Mouse (Mus musculus): ENCODE data around the gene Hoxd9. TPM values are rescaled to one million over a fixed set of nuclear protein-coding genes. Genes with fewer than 3 reads are reported as not detected.

Gene Hoxd9
- polyA plus RNA-seq, 1 experiment from 2014 or later = not detected

GRCm38 (mm10) chr2:74681594-74682531 lies 15.7 kb upstream of the Hoxd9 start:
- peak overlapping the region; percentile 2; the same call in 1 of the 2 replicates for H3K4me3 ChIP-seq (ENCODE audit: low read length)
- under 1% methylated on average over 58 of the region's 78 CpGs for WGBS
- H3K4me1 ChIP-seq (ENCODE audit: control insufficient read depth, insufficient read depth, low read depth, low read length) = peaks cover 12% of the 10 kb centered on the region; the same call in 1 of the 2 replicates
- H3K4me2 ChIP-seq (ENCODE audit: low read length) = peak overlapping the region; percentile 6
- H3K9ac ChIP-seq (ENCODE audit: low read depth, low read length) = no peak overlapping the region
- no peaks in the 10 kb centered on the region; the same call in 1 of the 2 replicates for H3K9me3 ChIP-seq (ENCODE audit: control insufficient read depth, low read length)
- H3K36me3 ChIP-seq (ENCODE audit: control insufficient read depth, insufficient read depth, low read length) = no peaks in the 10 kb centered on the region
- H3K27ac ChIP-seq (ENCODE audit: low read depth, low read length) = no peak overlapping the region
- H3K27me3 ChIP-seq (replicated peaks; ENCODE audit: control insufficient read depth, insufficient read depth, low read length) = peaks cover 81% of the 10 kb centered on the region
- ATAC-seq = no peak

GRCm38 (mm10) chr2:74682796-74683195 lies 14.7 kb upstream of the Hoxd9 start:
- 0 out of 2 replicates have a peak overlapping the region, but pooled peaks have one; percentile 6 for H3K4me3 ChIP-seq (ENCODE audit: low read length)
- H3K9ac ChIP-seq (ENCODE audit: low read depth, low read length) = no peak overlapping the region
- H3K9me3 ChIP-seq (ENCODE audit: control insufficient read depth, low read length) = no peaks in the 10 kb centered on the region; the same call in 1 of the 2 replicates
- peak overlapping the region; percentile 30; the same call in 1 of the 2 replicates for H3K4me2 ChIP-seq (ENCODE audit: low read length)
- peaks cover 12% of the 10 kb centered on the region; the same call in 1 of the 2 replicates for H3K4me1 ChIP-seq (ENCODE audit: control insufficient read depth, insufficient read depth, low read depth, low read length)
- ATAC-seq = no peak
- peaks cover 81% of the 10 kb centered on the region for H3K27me3 ChIP-seq (replicated peaks; ENCODE audit: control insufficient read depth, insufficient read depth, low read length)
- 2% methylated on average over 43 of the region's 51 CpGs for WGBS
- H3K27ac ChIP-seq (ENCODE audit: low read depth, low read length) = no peak overlapping the region
- H3K36me3 ChIP-seq (ENCODE audit: control insufficient read depth, insufficient read depth, low read length) = no peaks in the 10 kb centered on the region

- H3K9me3 ChIP-seq (ENCODE audit: control insufficient read depth, low read length) = no peaks in the 10 kb centered on the region; the same call in 1 of the 2 replicates
- H3K4me2 ChIP-seq (ENCODE audit: low read length) = no peak overlapping the region
- peak; percentile 14; the same call in 1 of the 2 replicates for ATAC-seq
- WGBS = under 1% methylated on average over 18 of the region's 18 CpGs
- H3K27me3 ChIP-seq (replicated peaks; ENCODE audit: control insufficient read depth, insufficient read depth, low read length) = peaks cover 77% of the 10 kb centered on the region
- no peaks in the 10 kb centered on the region for H3K36me3 ChIP-seq (ENCODE audit: control insufficient read depth, insufficient read depth, low read length)
- peaks cover 12% of the 10 kb centered on the region; the same call in 1 of the 2 replicates for H3K4me1 ChIP-seq (ENCODE audit: control insufficient read depth, insufficient read depth, low read depth, low read length)
- no peak overlapping the region for H3K27ac ChIP-seq (ENCODE audit: low read depth, low read length)
- no peak overlapping the region for H3K4me3 ChIP-seq (ENCODE audit: low read length)
- no peak overlapping the region for H3K9ac ChIP-seq (ENCODE audit: low read depth, low read length)
Observed at GRCm38 (mm10) chr2:74683471-74683951, 14.0 kb upstream of the Hoxd9 start.

GRCm38 (mm10) chr2:74684106-74684505 lies 13.4 kb upstream of the Hoxd9 start:
- Histone ChIP-seq H3K9me3 (ENCODE audit: control insufficient read depth, low read length) (no peaks in the 10 kb centered on the region; the same call in 1 of the 2 replicates), H3K4me1 (ENCODE audit: control insufficient read depth, insufficient read depth, low read depth, low read length) (peaks cover 12% of the 10 kb centered on the region; the same call in 1 of the 2 replicates), H3K27me3 (replicated peaks; ENCODE audit: control insufficient read depth, insufficient read depth, low read length) (peaks cover 75% of the 10 kb centered on the region), H3K4me2 (ENCODE audit: low read length) (no peak overlapping the region), H3K4me3 (ENCODE audit: low read length) (no peak overlapping the region), H3K9ac (ENCODE audit: low read depth, low read length) (no peak overlapping the region), H3K36me3 (ENCODE audit: control insufficient read depth, insufficient read depth, low read length) (no peaks in the 10 kb centered on the region), H3K27ac (ENCODE audit: low read depth, low read length) (no peak overlapping the region)
- WGBS = 0% methylated on average over 12 of the region's 12 CpGs
- no peak for ATAC-seq

GRCm38 (mm10) chr2:74685059-74685603 lies 12.4 kb upstream of the Hoxd9 start:
- ATAC-seq = no peak
- Histone ChIP-seq H3K27me3 (replicated peaks; ENCODE audit: control insufficient read depth, insufficient read depth, low read length) (peaks cover 76% of the 10 kb centered on the region), H3K9ac (ENCODE audit: low read depth, low read length) (no peak overlapping the region), H3K4me1 (ENCODE audit: control insufficient read depth, insufficient read depth, low read depth, low read length) (peaks cover 12% of the 10 kb centered on the region; the same call in 1 of the 2 replicates), H3K4me2 (ENCODE audit: low read length) (no peak overlapping the region), H3K9me3 (ENCODE audit: control insufficient read depth, low read length) (no peaks in the 10 kb centered on the region; the same call in 1 of the 2 replicates), H3K27ac (ENCODE audit: low read depth, low read length) (no peak overlapping the region), H3K36me3 (ENCODE audit: control insufficient read depth, insufficient read depth, low read length) (no peaks in the 10 kb centered on the region), H3K4me3 (ENCODE audit: low read length) (no peak overlapping the region)
- 13% methylated on average over 4 of the region's 4 CpGs for WGBS

- Histone ChIP-seq H3K4me2 (ENCODE audit: low read length) (no peak overlapping the region), H3K4me3 (ENCODE audit: low read length) (no peak overlapping the region), H3K27ac (ENCODE audit: low read depth, low read length) (no peak overlapping the region), H3K4me1 (ENCODE audit: control insufficient read depth, insufficient read depth, low read depth, low read length) (peaks cover 12% of the 10 kb centered on the region; the same call in 1 of the 2 replicates), H3K36me3 (ENCODE audit: control insufficient read depth, insufficient read depth, low read length) (no peaks in the 10 kb centered on the region), H3K27me3 (replicated peaks; ENCODE audit: control insufficient read depth, insufficient read depth, low read length) (peaks cover 68% of the 10 kb centered on the region), H3K9ac (ENCODE audit: low read depth, low read length) (no peak overlapping the region), H3K9me3 (ENCODE audit: control insufficient read depth, low read length) (peaks cover 2% of the 10 kb centered on the region; the same call in 1 of the 2 replicates)
- no peak for ATAC-seq
- WGBS = 5% methylated on average over 17 of the region's 17 CpGs
Observed at GRCm38 (mm10) chr2:74686301-74686987, 11.1 kb upstream of the Hoxd9 start.

- Histone ChIP-seq H3K9me3 (ENCODE audit: control insufficient read depth, low read length) (peaks cover 3% of the 10 kb centered on the region; the same call in 1 of the 2 replicates), H3K27ac (ENCODE audit: low read depth, low read length) (no peak overlapping the region), H3K36me3 (ENCODE audit: control insufficient read depth, insufficient read depth, low read length) (no peaks in the 10 kb centered on the region), H3K4me1 (ENCODE audit: control insufficient read depth, insufficient read depth, low read depth, low read length) (peaks cover 8% of the 10 kb centered on the region; the same call in 1 of the 2 replicates), H3K4me2 (ENCODE audit: low read length) (no peak overlapping the region), H3K27me3 (replicated peaks; ENCODE audit: control insufficient read depth, insufficient read depth, low read length) (peaks cover 67% of the 10 kb centered on the region), H3K9ac (ENCODE audit: low read depth, low read length) (no peak overlapping the region), H3K4me3 (ENCODE audit: low read length) (no peak overlapping the region)
- WGBS = 2% methylated on average over 26 of the region's 27 CpGs
- no peak for ATAC-seq
Observed at GRCm38 (mm10) chr2:74686988-74687697, 10.4 kb upstream of the Hoxd9 start.

Data from hindbrain, embryonic 16.5 days (tissue).